Mouse (Mus musculus) kidney, adult 2 months (tissue): ENCODE results near the gene Nipal1.

Source experiments
- CTCF ChIP-seq: fragments of 200-500 bp; conservative IDR thresholded peaks from 2 replicates; pipeline ENCODE4 v1.5.1; 2011; ENCODE audit warnings: low read depth, mild to moderate bottlenecking, control low read depth, low read length, moderate library complexity, mixed read lengths; ENCODE audit not compliant: insufficient read depth, insufficient read length
- POLR2A ChIP-seq: fragments of 200-500 bp; IDR thresholded peaks from one replicate; pipeline ENCODE4 v1.6.1; 2011; ENCODE audit warnings: low read depth, low read length, control low read depth

- TF ChIP-seq POLR2A (no peak), CTCF (no peak)
Observed at GRCm38 (mm10) chr5:72709451-72709850, 61.9 kb downstream of the Nipal1 start.
